11 mouse cellular contexts compared by ENCODE assay signal in the genomic region with DNA sequence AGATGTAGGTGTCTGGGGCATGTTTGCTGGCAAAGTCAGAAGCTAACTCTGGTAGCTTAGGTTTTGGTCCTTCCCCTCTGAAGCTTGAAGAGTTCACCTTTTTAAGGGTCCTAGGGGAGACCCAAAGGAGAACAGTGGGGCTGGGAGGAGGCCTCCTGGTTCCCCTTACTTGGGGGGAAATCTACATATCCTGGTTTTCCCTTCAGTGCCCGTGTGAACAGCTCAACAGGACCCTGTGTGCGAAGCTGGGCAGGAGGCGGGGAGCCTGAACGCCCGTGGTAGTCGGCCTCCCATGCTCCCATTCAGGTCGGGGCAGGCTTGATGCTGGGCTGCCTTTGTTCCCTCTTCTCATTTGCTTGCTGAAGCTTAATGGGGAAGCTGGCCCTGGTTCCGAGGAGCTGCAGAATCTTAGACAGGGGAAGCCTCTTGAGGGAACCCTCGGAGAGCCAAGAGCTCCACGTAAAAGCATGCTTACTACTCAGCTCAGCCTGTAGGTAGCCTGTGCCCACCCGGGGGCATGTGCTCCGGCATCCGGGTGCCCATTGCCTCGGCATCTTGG. TPM values are rescaled to one million over a fixed set of nuclear protein-coding genes. Genes with fewer than 3 reads are reported as not detected.
DNase-seq lines count a peak whose midpoint lies in the region; ATAC-seq and TF ChIP-seq lines count a peak whose summit lies in the region.
"Had no signal": no experiment of that assay in that cellular context is flagged by ENCODE, and none has a peak within 500 bp of the region (broad histone marks: within the 10 kb centered on the region; RNA-seq: fewer than 3 reads in every experiment).

No protein-coding gene starts in this region.

- H3K36me3 ChIP-seq in kidney, postnatal 0 days (ENCODE audit: insufficient read depth, low read length) = no peaks in the 10 kb centered on the region
- peaks cover 16% of the 10 kb centered on the region for H3K36me3 ChIP-seq in embryonic facial prominence, embryonic 10.5 days (replicated peaks)
- H3K36me3 ChIP-seq in hindbrain, embryonic 10.5 days = peaks cover 14% of the 10 kb centered on the region
- H3K36me3 ChIP-seq in midbrain, postnatal 0 days (ENCODE audit: insufficient read depth, low read length) = peaks cover 11% of the 10 kb centered on the region; the same call in 1 of the 2 replicates

- intact Hi-C loops in gastrocnemius, postnatal 36 days (cut with DNase I) = no loop called here

- H3K27me3 ChIP-seq in kidney, postnatal 0 days (ENCODE audit: insufficient read depth, low read length) = no peaks in the 10 kb centered on the region
- no peaks in the 10 kb centered on the region for H3K27me3 ChIP-seq in embryonic facial prominence, embryonic 10.5 days (replicated peaks; ENCODE audit: low read depth, poor library complexity, severe bottlenecking)
- H3K27me3 ChIP-seq in hindbrain, embryonic 10.5 days (ENCODE audit: insufficient read depth, poor library complexity, severe bottlenecking) = no peaks in the 10 kb centered on the region
- H3K27me3 ChIP-seq in midbrain, postnatal 0 days (ENCODE audit: insufficient read depth, low read length) = no peaks in the 10 kb centered on the region
- H3K27me3 ChIP-seq: liver, embryonic 15.5 days had no signal

- WGBS in kidney, postnatal 0 days = 53% methylated on average over 14 of the region's 14 CpGs
- WGBS in embryonic facial prominence, embryonic 10.5 days = 53% methylated on average over 14 of the region's 14 CpGs
- WGBS in hindbrain, embryonic 10.5 days = 37% methylated on average over 14 of the region's 14 CpGs
- 13% methylated on average over 14 of the region's 14 CpGs for WGBS in midbrain, postnatal 0 days

- no peak for DNase-seq in kidney, postnatal 0 days (ENCODE audit: low spot score)
- DNase-seq in kidney, postnatal 10 days = no peak
- no peak for DNase-seq in embryonic facial prominence, embryonic 10.5 days (ENCODE audit: low spot score)
- no peak for DNase-seq in hindbrain, embryonic 10.5 days (ENCODE audit: low spot score)
- peak; percentile 61 for DNase-seq in midbrain, postnatal 0 days (ENCODE audit: low spot score)
- DNase-seq in gastrocnemius, postnatal 36 days = no peak
- no peak for DNase-seq in adrenal gland, adult 18-20 months (ENCODE audit: low spot score in 2 of 2)
- DNase-seq in ovary, adult 18-20 months (ENCODE audit: low spot score) = no peak
- DNase-seq: kidney, postnatal 36 days; thymus, postnatal 4 days had no signal

- H3K4me1 ChIP-seq in kidney, postnatal 0 days (replicated peaks; ENCODE audit: insufficient read depth, low read length) = peaks cover 83% of the 10 kb centered on the region
- H3K4me1 ChIP-seq in embryonic facial prominence, embryonic 10.5 days = peaks cover 82% of the 10 kb centered on the region
- H3K4me1 ChIP-seq in hindbrain, embryonic 10.5 days (replicated peaks) = peaks cover 87% of the 10 kb centered on the region
- H3K4me1 ChIP-seq in midbrain, postnatal 0 days (ENCODE audit: insufficient read depth, low read length) = peaks cover 43% of the 10 kb centered on the region

- H3K9me3 ChIP-seq in kidney, postnatal 0 days (replicated peaks; ENCODE audit: low read length) = no peaks in the 10 kb centered on the region
- no peaks in the 10 kb centered on the region for H3K9me3 ChIP-seq in embryonic facial prominence, embryonic 10.5 days
- no peaks in the 10 kb centered on the region for H3K9me3 ChIP-seq in hindbrain, embryonic 10.5 days
- no peaks in the 10 kb centered on the region for H3K9me3 ChIP-seq in midbrain, postnatal 0 days (ENCODE audit: low read length)
- H3K9me3 ChIP-seq: liver, embryonic 15.5 days had no signal

- H3K27ac ChIP-seq in kidney, postnatal 0 days = peak overlapping the region; percentile 13; the same call in 1 of the 2 replicates
- H3K27ac ChIP-seq in embryonic facial prominence, embryonic 10.5 days (replicated peaks) = peak overlapping the region; percentile 19; the same call in 1 of the 2 replicates
- peak overlapping the region; percentile 76 for H3K27ac ChIP-seq in hindbrain, embryonic 10.5 days
- H3K27ac ChIP-seq in midbrain, postnatal 0 days (ENCODE audit: low read depth, low read length) = peak overlapping the region; percentile 81
- H3K27ac ChIP-seq: liver, embryonic 15.5 days had no signal

- TF ChIP-seq CTCF in kidney, postnatal 0 days (IDR thresholded peaks at IDR 0.05; ENCODE audit: low read depth) = no peak
- no peak for TF ChIP-seq CTCF in midbrain, postnatal 0 days (IDR thresholded peaks at IDR 0.05)

- ATAC-seq in kidney, postnatal 0 days (replicated peaks; ENCODE audit: low FRiP score, low read depth) = no peak
- peak; percentile 42 for ATAC-seq in midbrain, postnatal 0 days (ENCODE audit: low FRiP score)

- H3K4me2 ChIP-seq in kidney, postnatal 0 days (ENCODE audit: low read length) = no peak overlapping the region
- no peak overlapping the region for H3K4me2 ChIP-seq in midbrain, postnatal 0 days (ENCODE audit: low read depth, low read length, poor library complexity, severe bottlenecking)
- H3K4me2 ChIP-seq: liver, embryonic 15.5 days had no signal

- no peak overlapping the region for H3K4me3 ChIP-seq in kidney, postnatal 0 days (replicated peaks; ENCODE audit: low read depth, low read length)
- H3K4me3 ChIP-seq in embryonic facial prominence, embryonic 10.5 days = no peak overlapping the region
- no peak overlapping the region for H3K4me3 ChIP-seq in hindbrain, embryonic 10.5 days
- H3K4me3 ChIP-seq in midbrain, postnatal 0 days (ENCODE audit: low read depth, low read length) = no peak overlapping the region
- H3K4me3 ChIP-seq: liver, embryonic 15.5 days had no signal

- no peak overlapping the region for H3K9ac ChIP-seq in kidney, postnatal 0 days (ENCODE audit: low read depth, low read length)
- H3K9ac ChIP-seq in midbrain, postnatal 0 days (replicated peaks; ENCODE audit: low read length, poor library complexity, severe bottlenecking) = peak overlapping the region; percentile 39
- H3K9ac ChIP-seq: liver, embryonic 15.5 days had no signal

RNA-seq across cellular contexts. Expression of a gene that starts 30.2 kb away (rescaled TPM):
- 13.3 and 13.5 TPM in 2 replicates for polyA plus RNA-seq in kidney, postnatal 0 days (2015; fragmentation: Nextera tagmentation; extraction: Ambion mirVana)
- polyA plus RNA-seq in embryonic facial prominence, embryonic 10.5 days (2016; fragmentation: Nextera tagmentation; extraction: Ambion mirVana) = 13.7 and 13.8 TPM in 2 replicates
- 16.6 and 18.0 TPM in 2 replicates for polyA plus RNA-seq in hindbrain, embryonic 10.5 days (2016; fragmentation: Nextera tagmentation; extraction: Ambion mirVana)
- 43.4 and 47.6 TPM in 2 replicates for total RNA-seq in midbrain, postnatal 0 days (2014; rRNA removed)
- polyA plus RNA-seq in midbrain, postnatal 0 days (2015; fragmentation: Nextera tagmentation; extraction: Ambion mirVana) = 21.5 and 22.5 TPM in 2 replicates
- total RNA-seq in gastrocnemius, postnatal 36 days (2021) = 1 to 10 TPM; 5.1 to 5.9 TPM
- 10 to 100 TPM; 12.7 to 14.6 TPM for total RNA-seq in adrenal gland, adult 18-20 months (2021)

RNA-seq across cellular contexts. Expression of a gene that starts 54.1 kb away (rescaled TPM):
- polyA plus RNA-seq in kidney, postnatal 0 days (2015; fragmentation: Nextera tagmentation; extraction: Ambion mirVana) = 2.9 TPM in 2 replicates
- polyA plus RNA-seq in embryonic facial prominence, embryonic 10.5 days (2016; fragmentation: Nextera tagmentation; extraction: Ambion mirVana) = 1.2 and 1.5 TPM in 2 replicates
- polyA plus RNA-seq in hindbrain, embryonic 10.5 days (2016; fragmentation: Nextera tagmentation; extraction: Ambion mirVana) = 3.4 and 3.6 TPM in 2 replicates
- 13.7 and 15.0 TPM in 2 replicates for total RNA-seq in midbrain, postnatal 0 days (2014; rRNA removed)
- polyA plus RNA-seq in midbrain, postnatal 0 days (2015; fragmentation: Nextera tagmentation; extraction: Ambion mirVana) = 0.60 and 0.79 TPM in 2 replicates
- under 1 TPM; 0.10 to 0.37 TPM for total RNA-seq in gastrocnemius, postnatal 36 days (2021)
- total RNA-seq in adrenal gland, adult 18-20 months (2021) = 1 to 10 TPM; 2.9 to 3.7 TPM

Comparison
In these comparisons a context has a peak if more than half of its experiments do, and no peak if none do; other contexts are left out.
1. H3K27ac ChIP-seq: peak in every context shown above with its lines; median percentile 81 in midbrain, postnatal 0 days; 76 in hindbrain, embryonic 10.5 days; 19 in embryonic facial prominence, embryonic 10.5 days; 13 in kidney, postnatal 0 days.